Mouse (Mus musculus) ES-E14 (cell line): ENCODE data around the gene Gm17304. TPM values are rescaled to one million over a fixed set of nuclear protein-coding genes. Genes with fewer than 3 reads are reported as not detected.

Experiments
- DNase-seq: peaks from one replicate; pipeline ENCODE4 v3.0.0-alpha.2; 2013; ENCODE audit warnings: low read depth, low spot score
- H3K27ac ChIP-seq: 2 replicates; pipeline ENCODE4 v1.5.1; 2012; ENCODE audit warnings: low read depth, mild to moderate bottlenecking, low read length, moderate library complexity, mixed read lengths; ENCODE audit not compliant: poor library complexity, insufficient read depth, severe bottlenecking
- H3K36me3 ChIP-seq: 2 replicates; pipeline ENCODE4 v1.6.1; 2012; ENCODE audit warnings: mild to moderate bottlenecking, low read length, moderate library complexity, mixed read lengths; ENCODE audit not compliant: control insufficient read depth, poor library complexity, insufficient read depth, severe bottlenecking
- H3K4me1 ChIP-seq, 2 experiments: fragments of 150-350 bp in 1 of 2; sonication (generic) in 1 of 2; 2 replicates each; pipeline ENCODE4 v1.6.1; 2012; ENCODE audit warnings: low read length in 2 of 2, mild to moderate bottlenecking in 1 of 2, mixed read lengths in 1 of 2; ENCODE audit not compliant: control insufficient read depth in 2 of 2, insufficient read depth in 2 of 2, poor library complexity in 1 of 2
- H3K4me3 ChIP-seq, 2 experiments: fragments of 150-350 bp in 1 of 2; sonication (generic) in 1 of 2; 2 replicates each; pipeline ENCODE4 v1.5.1; 2012; ENCODE audit warnings: low read length in 2 of 2, low read depth in 1 of 2, mild to moderate bottlenecking in 1 of 2, mixed read lengths in 1 of 2; ENCODE audit not compliant: insufficient read depth in 1 of 2, poor library complexity in 1 of 2, severe bottlenecking in 1 of 2
- H3K9ac ChIP-seq: 2 replicates; pipeline ENCODE4 v1.6.1; 2012; ENCODE audit warnings: low read depth, mild to moderate bottlenecking, low read length, mixed read lengths; ENCODE audit not compliant: poor library complexity, insufficient read depth, severe bottlenecking
- H3K9me3 ChIP-seq: fragments of 150-350 bp; sonication (generic); 2 replicates; pipeline ENCODE4 v1.6.1; 2012; ENCODE audit warnings: low read depth, mild to moderate bottlenecking, low read length; ENCODE audit not compliant: control insufficient read depth, insufficient read depth
- CHD2 ChIP-seq: IDR thresholded peaks from 2 replicates; pipeline ENCODE4 v1.6.1; 2014; ENCODE audit warnings: mild to moderate bottlenecking, low read depth, low read length, inconsistent platforms
- HCFC1 ChIP-seq: IDR thresholded peaks from 2 replicates; pipeline ENCODE4 v1.6.1; 2012; ENCODE audit warnings: low read length, inconsistent platforms, borderline replicate concordance; ENCODE audit not compliant: insufficient read depth
- MAFK ChIP-seq: IDR thresholded peaks from 2 replicates; pipeline ENCODE4 v1.6.1; 2014; ENCODE audit warnings: mild to moderate bottlenecking, low read depth, low read length, inconsistent platforms; ENCODE audit not compliant: insufficient read depth
- ZC3H11A ChIP-seq: IDR thresholded peaks from 2 replicates; pipeline ENCODE4 v1.6.1; 2012; ENCODE audit warnings: low read depth, mild to moderate bottlenecking, inconsistent platforms, low read length, borderline replicate concordance
- ZNF384 ChIP-seq: IDR thresholded peaks from 2 replicates; pipeline ENCODE4 v1.6.1; 2012; ENCODE audit warnings: low read depth, low read length, inconsistent platforms
- in situ Hi-C, 2 experiments: fragments of 600-800 bp; cut with MboI; formaldehyde crosslinking; loops; one replicate each; pipeline ENCODE4 v1.15.1; 2025; ENCODE audit warnings: low sequenced_read_pairs in 2 of 2, inconsistent platforms in 1 of 2; ENCODE audit not compliant: unreplicated experiment in 2 of 2
- total RNA-seq: library from RNA; depleted of rRNA; stranded (reverse); fragments of 300-350 nt; gene quantifications from 2 replicates; pipeline ENCODE4 v1.2.3, GENCODE M21; 2012

Gm17304 gene
- total RNA-seq, 1 experiment = not detected

DNA sequence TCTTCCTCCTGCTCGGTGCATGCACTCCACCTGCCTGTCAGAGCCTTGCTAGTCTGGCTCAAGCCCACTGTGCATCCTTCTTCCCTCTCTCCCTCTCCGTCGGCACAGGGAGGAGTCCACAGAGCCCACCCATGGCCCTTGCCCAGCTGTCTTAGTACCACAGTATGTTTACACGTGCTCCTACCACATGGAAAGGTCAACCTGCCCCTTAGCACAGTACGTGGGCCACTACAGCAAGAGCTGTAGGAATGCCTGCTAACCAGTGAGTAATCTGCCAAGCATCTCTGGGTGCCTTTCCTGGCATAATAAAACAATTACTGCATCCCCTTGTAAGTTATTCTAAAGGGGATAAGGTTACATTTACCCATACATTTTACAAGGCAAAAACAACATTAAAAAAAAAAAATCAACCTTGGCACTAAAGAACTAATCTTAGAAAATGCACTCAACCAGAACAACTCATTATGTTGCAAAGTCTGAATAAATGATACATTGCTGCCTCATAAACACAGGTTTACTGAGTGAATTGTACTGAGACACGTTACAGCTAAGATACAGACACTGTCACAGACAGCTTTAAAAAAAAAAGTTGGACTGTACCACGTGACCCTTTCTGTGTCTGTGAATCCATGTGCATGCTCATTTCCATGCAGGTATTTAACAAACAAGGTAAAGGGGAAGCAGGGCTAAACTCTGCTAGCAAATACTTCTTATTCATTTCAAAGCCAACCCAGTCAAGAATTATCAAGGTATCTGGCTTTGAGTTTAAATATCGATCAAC is 19.7 kb downstream of the Gm17304 start:
- H3K9me3 ChIP-seq = no peaks in the 10 kb centered on the region
- peaks cover 3% of the 10 kb centered on the region; the same call in 1 of the 2 replicates for H3K36me3 ChIP-seq
- H3K4me3 ChIP-seq = no peak overlapping the region
- TF ChIP-seq MAFK (no peak), HCFC1 (no peak), ZC3H11A (no peak), ZNF384 (no peak), CHD2 (no peak)
- no peak overlapping the region for H3K27ac ChIP-seq
- H3K9ac ChIP-seq = no peak overlapping the region
- no peak for DNase-seq
- in situ Hi-C loops = no loop called here
- H3K4me1 ChIP-seq = no peaks in the 10 kb centered on the region; a peak in 1 of 4 replicates

DNA sequence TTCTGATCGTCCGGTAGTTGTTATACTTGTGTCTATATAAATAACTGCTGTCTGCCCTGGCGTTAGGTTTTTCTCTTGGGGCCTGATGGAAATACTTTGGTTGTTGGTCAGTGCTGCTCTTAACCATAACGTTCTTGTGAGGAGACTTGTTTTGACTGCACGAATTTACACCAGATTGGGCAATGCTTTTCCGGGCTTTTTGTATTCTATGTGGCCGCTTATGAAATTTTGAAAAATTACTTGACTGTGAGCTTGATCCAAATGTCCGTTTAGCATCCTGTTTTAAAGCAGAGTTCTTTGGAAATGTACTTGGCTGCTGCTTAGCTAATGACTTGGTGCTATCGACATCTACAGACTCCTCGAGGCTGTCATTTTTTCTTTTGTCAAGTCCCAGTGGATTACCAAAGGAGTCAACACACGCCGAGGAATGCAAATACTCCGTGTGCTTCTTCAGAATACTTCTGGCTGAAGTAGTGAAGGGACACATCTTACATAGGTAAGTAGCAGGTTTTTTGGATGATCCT is 27.6 kb downstream of the Gm17304 start:
- no peak for TF ChIP-seq ZNF384
- no peak for TF ChIP-seq HCFC1
- TF ChIP-seq MAFK = no peak
- no peak for TF ChIP-seq CHD2
- no peak for TF ChIP-seq ZC3H11A
- Histone ChIP-seq H3K9ac (no peak overlapping the region), H3K4me1 (no peaks in the 10 kb centered on the region), H3K9me3 (no peaks in the 10 kb centered on the region), H3K36me3 (peaks cover 18% of the 10 kb centered on the region), H3K27ac (no peak overlapping the region), H3K4me3 (no peak overlapping the region)
- in situ Hi-C loops = no loop called here
- DNase-seq = no peak

DNA sequence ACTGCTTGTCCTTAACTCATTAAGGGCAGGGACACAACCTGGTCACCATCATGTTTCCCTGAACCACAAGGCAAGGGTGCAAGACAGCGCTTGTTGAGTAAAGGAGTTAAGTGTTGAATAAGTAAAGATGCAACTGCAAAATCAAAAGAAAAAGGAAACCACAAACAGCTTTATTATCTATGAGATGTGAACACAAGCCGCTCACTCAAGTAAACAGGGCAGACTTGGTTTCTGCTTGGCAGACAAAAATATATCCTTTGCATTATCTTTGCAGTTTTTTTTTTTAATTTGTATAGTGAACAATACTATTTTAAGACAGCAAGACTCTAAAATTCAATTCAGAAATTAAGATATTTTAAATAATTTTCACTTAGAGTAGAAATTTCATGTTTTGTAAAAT is 30.7 kb downstream of the Gm17304 start:
- no peaks in the 10 kb centered on the region for H3K9me3 ChIP-seq
- H3K9ac ChIP-seq = no peak overlapping the region
- H3K4me1 ChIP-seq = no peaks in the 10 kb centered on the region
- no peak for DNase-seq
- in situ Hi-C loops = no loop called here
- TF ChIP-seq CHD2 = no peak
- TF ChIP-seq ZC3H11A = no peak
- TF ChIP-seq HCFC1 = no peak
- TF ChIP-seq MAFK = no peak
- no peak for TF ChIP-seq ZNF384
- H3K4me3 ChIP-seq = no peak overlapping the region
- peaks cover 11% of the 10 kb centered on the region for H3K36me3 ChIP-seq
- H3K27ac ChIP-seq = no peak overlapping the region

DNA sequence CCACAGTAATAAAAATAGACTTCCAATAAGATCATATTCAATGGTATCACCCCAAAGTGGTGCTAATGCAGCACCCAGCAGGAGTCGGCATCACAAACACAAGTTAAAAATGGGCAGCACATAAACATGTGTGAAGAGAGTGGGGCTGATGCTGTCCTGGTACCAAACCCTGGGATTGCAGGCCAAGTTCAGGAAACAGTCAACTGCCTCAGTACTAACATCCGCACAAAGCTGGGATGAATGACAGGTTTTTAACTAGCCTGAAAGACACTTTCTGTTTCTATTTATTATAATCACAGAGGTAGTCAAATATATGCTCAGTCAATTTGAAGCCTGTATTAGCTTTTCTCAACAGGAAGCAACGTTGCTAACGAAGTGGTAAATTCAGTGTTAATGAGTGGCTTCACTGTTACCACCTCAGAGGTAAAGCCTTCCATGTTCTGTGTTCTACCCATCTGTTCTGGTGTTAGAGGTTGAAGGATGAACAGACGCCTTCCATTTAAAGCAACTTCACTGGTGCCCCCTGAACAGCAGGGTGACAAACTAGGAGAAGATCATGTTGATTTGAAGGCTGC is 31.4 kb downstream of the Gm17304 start:
- in situ Hi-C loops = no loop called here
- Histone ChIP-seq H3K4me1 (no peaks in the 10 kb centered on the region), H3K4me3 (no peak overlapping the region), H3K27ac (no peak overlapping the region), H3K36me3 (peaks cover 11% of the 10 kb centered on the region), H3K9me3 (no peaks in the 10 kb centered on the region), H3K9ac (no peak overlapping the region)
- TF ChIP-seq HCFC1 = no peak
- no peak for TF ChIP-seq ZC3H11A
- no peak for TF ChIP-seq MAFK
- TF ChIP-seq CHD2 = no peak
- TF ChIP-seq ZNF384 = no peak
- DNase-seq = no peak
